Mouse (Mus musculus): Measurements from ENCODE around the gene Snapin.

The Snapin gene

DNA sequence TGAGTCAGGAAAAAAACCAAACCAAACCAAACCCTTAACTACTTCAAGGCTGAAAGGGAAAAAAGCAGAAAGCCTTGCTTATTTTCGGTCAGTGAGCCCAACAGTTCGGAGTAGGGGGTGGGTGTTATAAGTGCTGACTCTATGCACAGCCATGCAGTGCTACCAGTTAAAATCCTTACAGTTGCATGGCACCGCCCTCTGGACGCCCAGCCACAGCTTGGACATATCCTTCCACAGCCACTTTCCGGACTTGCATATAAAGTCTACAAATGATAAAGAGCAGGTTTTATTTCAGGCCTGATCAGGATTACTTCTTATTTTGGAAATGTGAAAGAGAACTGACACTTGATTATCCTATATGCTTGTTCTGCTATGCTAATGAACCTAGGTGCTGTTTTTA is 14.4 kb upstream of the Snapin start:
- DNase-seq (ENCODE audit: low read depth, low spot score), result no peak

DNA sequence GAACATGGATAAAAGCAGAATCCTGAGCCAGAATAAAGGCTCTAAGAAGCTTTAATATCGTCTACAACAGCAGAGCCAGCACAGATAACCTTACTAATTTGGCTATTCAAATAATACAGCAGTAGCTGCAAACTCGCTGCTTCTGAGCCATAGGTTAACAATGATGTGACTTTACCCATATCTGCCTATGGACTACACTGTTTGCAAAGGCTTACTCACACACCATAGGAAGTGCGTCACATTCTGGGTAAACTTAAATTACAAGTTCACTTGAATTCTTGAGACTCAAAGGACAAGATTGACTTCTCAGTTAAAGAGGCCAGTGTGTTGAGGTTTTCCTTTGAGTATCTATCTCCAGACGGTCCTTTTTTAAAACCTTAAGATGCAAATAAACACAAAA is 12.6 kb upstream of the Snapin start:
- DNase-seq (ENCODE audit: low read depth, low spot score), result no peak

DNA sequence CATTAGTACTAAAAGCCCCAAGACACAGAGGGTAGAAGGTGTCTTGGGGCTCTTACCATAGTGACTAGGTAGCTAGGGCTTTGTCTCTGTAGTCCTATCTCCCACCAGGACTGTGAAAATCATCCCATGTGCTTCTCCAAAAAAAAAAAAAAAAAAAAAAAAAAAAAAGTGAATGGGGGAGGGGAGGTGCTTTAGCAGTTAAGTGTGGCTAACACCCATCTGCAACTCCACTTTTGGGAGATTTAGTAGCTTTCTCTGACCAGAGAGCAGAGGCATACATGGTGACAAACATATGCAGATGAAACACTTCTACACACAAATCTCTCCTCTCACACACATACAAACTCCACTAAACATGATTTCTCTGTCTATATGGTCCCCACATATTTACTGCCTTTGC is 6.8 kb upstream of the Snapin start:
- DNase-seq (ENCODE audit: low read depth, low spot score), result no peak

DNA sequence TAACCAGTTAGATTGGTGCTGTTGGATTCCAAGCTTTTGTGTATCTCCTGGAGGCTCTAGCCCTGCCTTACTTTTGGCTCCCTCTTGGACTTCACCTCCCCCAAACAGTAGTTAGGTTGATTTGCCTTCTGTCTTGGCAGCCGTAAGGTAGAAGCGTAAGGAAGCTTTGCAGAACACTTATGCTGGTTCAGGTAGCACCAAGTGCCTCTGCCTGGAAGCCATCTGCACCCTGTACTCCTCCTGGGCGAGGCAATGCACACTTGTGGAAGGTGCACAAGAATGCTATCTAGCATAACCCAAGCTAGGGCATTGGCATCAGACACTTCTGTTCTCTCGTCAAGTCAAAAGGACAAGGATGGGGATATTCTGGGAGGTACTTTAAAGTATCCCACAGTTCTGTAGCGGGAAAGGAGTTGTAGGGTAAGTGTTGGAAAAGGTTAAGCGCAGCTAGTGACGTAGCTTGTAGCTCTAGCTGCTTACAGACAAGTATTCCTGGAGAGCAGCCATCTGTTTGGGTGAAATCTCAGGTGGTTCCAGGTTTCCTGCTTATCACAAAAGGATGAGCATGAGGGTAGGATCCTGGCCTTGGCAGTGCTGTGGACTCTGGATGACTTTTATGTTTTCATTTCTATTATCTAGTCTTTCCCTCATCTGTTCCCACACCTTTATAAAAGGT is 5.2 kb upstream of the Snapin start:
- DNase-seq (ENCODE audit: low read depth, low spot score), result no peak

DNA sequence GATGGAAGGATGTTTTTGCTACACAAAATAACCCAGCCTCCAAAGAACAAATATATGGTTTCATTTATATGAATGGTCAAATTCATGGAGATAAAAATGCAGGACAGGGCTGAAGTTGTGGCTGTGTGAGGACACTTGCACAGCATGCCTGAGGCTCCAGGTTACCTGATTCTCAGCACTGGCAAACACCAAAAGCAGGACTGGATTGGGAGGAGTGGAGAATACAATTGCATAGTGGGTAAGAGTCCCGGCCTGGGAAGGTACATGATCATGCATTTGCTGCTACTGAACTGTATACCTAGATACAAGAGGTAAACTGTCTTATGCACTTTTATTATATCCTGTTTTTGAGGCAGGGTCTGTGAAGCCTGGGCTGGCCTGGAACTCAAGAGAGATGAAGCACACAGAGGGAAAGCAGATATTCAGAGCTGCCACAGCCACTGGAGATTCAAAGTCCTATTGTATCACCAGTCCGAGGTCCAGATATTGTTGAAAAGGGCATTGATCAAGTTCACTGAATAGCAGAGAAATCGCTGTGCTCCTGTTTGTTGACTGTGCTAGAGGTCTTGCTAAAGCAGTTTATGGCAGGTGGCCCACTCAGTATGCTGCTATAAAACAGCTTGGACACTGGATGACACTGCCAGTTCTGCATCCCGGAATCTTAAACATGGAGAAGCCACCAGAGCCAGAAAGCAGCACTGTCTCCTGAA is 3.2 kb upstream of the Snapin start:
- DNase-seq (ENCODE audit: low read depth, low spot score), result no peak

DNA sequence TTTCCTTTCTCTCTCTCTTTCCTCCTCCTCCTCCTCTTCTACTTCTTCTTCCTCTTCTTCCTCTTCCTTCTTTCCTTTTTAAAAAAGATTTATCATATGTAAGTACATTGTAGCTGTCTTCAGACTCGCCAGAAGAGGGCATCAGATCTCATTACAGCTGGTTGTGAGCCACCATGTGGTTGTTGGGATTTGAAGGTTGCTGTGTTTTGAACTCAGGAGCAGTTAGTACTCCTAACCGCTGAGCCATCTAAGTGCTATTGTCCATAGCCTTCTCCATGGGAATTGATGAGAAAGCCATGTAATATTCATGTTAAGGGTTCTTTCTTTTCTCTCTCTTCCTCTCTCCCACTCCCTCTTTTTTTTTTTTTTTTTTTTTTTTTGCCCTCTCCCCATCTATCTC is 517 bp upstream of the Snapin start:
- DNase-seq (ENCODE audit: low read depth, low spot score), result peak; percentile 79

DNA sequence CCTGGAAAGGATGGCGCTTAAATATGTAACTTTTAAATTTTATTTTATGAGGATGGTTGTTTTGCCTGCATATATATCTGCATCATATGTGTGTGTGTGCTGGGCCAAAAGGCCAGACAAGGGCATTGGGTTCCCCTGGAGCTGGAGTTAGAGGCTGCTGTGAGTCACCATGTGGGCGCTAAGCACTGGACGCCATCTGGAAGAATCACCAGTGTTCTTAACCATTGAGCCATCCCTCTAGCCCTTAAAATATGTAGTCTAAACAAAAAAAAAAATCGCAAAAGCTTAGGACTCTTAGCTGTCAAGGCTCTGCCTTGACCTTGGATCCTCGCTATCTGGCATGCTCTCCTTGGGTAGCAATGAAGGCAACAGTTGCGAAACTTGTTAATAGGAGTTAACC is 2.3 kb downstream of the Snapin start:
- peak; percentile 80 for DNase-seq (ENCODE audit: low read depth, low spot score)

DNA sequence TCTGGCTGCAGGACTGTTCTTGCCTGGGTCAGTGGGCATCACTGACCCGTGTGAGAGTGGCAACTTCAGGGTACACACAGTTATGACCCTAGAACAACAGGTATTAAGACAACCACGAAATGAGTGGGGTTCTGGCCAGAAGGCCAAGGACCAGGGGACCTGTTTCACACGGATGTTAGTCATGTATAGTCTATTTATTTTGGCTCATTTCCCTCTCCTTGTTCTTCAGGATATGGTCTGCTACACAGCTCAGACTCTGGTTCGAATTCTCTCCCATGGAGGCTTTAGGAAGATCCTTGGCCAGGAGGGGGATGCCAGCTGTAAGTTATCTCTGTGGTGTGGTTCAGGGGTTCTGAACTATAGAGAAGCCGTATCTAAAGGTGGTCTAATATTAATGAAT is 3.8 kb downstream of the Snapin start:
- peak; percentile 63 for DNase-seq (ENCODE audit: low read depth, low spot score)

DNA sequence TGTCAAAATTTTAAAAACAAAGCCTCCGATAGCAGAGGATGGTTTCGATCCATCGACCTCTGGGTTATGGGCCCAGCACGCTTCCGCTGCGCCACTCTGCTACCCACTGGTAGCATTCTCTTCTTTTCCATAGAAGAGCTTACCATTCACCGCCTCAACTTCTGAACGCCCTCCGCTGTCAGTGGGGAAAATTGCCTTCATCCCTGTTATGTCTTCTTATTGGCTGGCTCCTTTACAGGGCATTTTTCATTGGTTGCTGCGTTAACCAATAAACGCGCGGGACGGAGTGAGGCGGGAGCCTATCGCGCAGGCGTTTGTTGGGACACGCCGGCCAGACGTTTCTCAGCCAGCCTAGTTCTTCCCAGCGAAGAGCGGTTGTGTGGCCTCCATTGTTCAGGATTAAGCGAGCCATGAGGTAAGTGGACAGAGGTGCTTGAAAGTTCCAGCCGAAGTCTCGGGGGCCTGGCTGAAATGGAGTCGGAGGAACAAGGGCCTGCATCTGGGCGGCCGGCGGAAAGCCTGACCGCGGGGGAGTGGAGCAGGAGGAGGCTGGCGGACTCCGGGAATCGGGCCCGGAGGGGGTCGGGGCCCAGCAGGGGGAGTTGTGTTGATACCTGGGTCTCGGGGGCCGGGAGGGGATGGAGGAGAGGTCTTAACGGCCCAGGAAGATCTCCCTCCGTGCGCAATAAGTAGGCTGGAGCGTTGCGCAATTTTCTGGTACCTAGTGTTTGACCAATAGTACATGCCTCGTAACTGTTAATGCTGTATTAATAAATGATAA is 14.8 kb downstream of the Snapin start, which contains the start of gene Ilf2:
Gene Ilf2 (plus strand): TSS at position 296 of the 781 bp plus-strand sequence.
- peak; percentile 99 for DNase-seq (ENCODE audit: low read depth, low spot score)

DNA sequence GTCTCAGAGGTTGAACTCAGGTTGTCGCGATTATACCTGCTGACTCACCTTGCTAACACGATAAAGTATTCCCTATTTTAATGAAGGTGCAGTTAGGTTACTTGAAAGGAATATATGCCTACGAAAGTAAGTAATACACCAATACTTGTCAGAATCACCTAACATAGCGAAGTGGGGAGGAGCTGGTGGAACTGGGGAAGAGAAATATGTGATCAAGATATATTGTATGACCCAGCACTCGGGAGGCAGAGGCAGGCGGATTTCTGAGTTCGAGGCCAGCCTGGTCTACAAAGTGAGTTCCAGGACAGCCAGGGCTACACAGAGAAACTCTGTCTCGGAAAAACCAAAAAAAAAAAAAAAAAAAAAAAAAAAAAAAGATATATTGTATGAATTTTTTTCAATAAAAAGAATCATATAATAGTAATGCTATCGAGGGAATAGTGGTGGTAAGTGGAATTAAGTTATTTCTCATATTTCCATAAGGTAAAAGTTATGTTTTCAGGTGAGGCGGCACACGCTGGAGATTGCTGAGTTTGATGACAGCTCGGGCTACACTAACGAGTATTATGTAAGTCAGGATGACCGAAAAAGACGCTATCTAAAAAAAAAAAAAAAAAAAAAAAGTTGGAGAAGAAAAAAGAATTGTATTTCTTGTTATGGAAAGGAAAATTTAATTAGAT is 15.5 kb downstream of the Snapin start:
- DNase-seq (ENCODE audit: low read depth, low spot score), result peak; percentile 46

DNA sequence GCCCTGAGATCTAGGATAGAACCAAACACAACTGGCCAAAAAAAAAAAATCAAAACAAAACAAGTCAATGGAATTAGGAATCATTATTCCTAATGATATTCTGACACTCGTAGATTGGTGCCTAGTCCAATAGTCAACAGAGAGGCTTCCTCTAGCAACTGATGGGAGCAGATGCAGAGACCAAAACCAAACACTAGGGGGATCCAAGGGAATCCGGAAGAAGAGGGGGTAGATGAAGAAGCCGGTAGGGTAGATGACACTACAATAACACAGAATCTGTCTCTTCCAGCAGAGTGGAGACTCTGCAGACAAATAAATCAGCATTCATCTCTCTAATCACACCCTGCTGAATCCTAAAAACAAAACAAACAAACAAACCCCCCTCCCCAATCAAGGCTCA is 18.6 kb downstream of the Snapin start:
- DNase-seq (ENCODE audit: low read depth, low spot score), result peak; percentile 76

DNA sequence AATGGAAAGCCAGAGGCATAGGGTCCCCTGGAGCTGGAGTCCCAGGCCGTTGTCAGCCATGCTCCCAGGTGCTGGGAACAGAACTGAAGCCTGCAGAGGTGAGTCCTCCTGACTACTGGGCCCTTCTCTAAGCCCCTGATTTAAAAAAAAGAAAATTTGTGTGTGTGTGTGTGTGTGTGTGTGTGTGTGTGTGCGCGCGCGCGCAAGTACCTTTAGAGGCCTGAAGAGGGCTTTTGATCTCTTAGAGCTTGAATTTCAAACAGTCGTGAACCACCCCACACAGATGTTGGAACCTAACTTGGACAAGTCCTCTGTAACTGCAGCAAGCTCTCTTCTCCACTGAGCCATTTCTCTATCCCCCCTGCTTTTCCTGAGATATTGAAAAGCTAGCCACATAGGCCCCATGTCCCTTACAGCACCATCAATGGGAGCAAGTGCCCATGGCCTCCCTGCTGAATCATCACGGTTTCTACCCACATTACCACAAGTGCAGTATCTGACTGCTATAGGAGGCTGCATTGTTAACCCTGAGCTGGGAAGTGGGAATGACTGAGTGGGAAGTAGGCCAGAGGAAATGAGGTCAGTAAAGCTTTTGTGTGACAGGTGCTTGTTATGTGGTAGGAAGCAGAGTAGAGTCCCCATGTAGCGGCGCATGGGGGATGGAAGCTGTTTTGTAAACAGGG is 23.1 kb downstream of the Snapin start:
- DNase-seq (ENCODE audit: low read depth, low spot score), result no peak

DNA sequence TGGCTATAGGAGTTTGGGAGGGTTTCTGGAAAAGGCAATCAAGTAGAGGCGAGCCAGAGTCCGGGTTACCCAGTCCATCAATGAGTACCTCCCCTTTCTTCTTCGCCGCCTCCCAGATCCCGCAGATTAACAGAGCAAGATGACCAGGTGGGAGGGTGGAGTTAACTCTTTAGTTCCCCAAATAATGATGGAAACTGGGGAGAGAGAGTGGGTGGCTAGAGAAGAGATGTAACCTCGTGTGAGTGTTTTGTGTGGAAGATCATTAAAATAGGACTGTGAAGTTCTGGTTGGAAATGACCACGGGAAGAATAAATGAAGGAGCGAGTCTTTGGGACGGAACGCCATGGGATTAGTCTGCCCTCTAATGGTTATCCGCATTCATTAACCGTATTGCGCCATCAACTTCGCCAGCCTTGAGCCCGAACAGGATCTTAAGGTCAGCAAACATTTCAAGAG is 24.5 kb downstream of the Snapin start:
- peak; percentile 91 for DNase-seq (ENCODE audit: low read depth, low spot score)

DNA sequence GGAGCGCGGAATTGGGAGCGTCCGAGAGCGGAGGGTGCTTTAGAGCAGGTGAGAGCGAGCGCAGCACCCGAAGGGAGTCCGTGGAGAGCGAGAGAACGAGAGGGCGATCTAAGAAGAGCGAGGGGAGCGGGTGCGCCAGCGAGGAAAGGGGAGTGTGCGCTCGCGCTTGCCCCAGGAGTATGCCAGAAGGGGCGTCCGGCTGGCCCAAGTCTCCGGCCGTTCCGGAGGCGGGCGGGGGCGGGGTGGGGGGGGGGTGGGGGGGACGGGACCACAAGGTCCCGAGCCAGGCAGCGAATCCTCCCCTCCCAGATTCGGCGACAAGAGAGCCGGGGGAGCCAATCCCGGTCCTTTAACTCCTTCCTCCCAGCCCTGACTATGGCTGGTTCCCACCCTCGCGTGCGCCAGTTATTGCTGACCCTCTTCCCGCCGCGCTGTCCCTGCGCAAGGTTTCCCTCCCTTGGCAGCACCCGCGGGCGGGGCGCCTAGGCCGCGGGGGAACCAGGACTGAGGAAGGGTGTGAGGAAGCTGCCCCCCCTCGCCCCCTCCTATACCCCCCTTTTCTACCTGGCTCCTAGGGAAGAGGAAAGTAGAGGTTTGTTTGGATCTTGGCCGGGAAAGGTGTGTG is 25.0 kb downstream of the Snapin start, which contains the start of gene Npr1:
Gene Npr1 (minus strand): TSS at position 181 of the 625 bp plus-strand sequence.
- no peak for DNase-seq (ENCODE audit: low read depth, low spot score)

DNA sequence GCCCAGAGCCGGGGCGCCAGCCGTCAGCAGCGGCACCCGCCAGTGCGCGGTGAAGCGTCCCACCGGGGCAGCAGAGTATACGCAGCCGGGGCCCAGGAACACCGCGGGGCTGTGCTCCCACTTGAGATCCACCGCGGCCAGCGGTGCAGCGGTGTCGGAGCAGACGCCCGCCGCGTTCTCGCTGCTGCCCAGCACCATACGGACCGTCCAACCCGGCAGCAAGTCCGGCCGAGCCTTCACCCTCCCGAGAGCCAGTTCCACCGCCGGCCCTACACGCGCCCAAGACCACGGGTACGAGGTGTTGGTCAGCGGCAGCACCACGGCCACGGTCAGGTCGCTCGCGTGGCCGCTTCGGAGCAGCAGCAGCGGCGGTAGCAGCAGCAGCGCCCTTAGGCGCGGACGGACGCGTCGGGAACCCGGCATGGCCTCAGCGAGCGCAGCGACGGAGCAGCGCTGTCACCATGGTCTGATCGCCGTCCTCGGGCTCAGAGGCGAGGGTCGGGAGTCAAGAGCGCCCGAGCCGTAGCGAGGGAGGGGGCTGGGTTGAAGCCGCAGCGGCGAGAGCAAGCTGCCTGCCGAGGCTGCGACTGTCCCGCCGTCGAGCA is 25.6 kb downstream of the Snapin start:
- DNase-seq (ENCODE audit: low read depth, low spot score), result no peak

DNA sequence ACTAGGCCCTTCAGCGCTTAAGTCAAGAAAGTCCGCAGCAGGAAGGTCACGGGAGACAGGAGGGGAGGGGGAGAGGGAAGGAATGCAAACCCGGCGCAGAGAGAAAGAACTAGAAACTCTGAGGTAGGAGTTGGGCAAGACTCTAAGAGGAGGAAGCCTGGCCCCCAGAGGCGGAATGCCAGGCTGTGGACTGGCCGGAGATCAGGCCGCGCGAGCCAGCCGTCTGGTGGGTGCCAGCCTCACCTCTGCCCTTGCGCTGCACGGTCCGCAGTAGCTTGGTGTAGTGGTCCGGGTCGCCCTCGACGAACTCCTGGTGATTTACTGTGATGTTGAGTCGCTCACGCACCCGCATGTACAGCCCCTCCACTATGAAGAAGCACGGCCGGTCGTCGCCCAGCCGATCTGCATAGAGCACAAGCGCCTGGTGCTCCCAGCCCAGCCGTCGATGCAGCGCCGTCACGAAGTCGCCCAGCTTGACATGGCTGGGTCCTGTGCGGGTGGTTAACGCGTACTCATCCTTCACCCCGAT is 26.2 kb downstream of the Snapin start:
- no peak for DNase-seq (ENCODE audit: low read depth, low spot score)

DNA sequence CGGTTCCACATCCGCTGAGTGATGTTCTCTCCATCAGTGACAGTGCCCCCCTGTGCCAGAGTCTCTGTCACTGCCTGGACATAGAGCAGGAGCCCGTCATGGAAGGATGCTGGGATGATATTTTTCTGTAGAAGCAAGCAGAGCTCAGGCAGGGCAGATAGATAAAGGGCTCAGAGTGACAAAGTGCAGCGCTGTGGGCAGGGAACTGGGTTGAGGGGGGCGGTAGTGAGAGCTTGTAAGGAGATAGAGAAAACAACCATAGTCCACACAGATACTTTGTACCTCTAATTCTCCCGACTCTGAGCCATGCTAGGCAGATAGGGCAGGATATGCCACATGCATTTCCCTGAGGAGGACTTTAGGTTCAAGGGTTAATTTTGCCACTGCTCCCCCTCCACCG is 28.3 kb downstream of the Snapin start:
- no peak for DNase-seq (ENCODE audit: low read depth, low spot score)

DNA sequence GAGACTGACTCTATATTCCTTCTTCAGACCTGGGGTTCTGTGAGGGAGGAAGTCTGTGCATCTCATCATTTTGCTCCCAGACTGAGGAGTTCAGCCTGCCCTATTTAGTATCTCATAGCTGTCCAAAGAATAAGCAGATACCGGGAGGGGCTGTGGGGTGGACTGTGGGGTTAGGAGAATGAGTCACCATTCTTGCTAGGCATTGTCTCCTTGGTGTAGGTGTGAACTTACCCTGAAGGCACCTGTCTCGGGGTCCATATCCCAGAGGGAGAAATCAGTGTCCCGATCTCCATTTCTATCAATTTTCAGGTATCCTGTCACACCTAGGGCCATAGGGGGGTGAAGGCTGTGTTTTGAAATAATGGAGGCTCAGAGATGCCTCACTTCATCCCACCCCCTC is 28.9 kb downstream of the Snapin start:
- DNase-seq (ENCODE audit: low read depth, low spot score), result no peak

DNA sequence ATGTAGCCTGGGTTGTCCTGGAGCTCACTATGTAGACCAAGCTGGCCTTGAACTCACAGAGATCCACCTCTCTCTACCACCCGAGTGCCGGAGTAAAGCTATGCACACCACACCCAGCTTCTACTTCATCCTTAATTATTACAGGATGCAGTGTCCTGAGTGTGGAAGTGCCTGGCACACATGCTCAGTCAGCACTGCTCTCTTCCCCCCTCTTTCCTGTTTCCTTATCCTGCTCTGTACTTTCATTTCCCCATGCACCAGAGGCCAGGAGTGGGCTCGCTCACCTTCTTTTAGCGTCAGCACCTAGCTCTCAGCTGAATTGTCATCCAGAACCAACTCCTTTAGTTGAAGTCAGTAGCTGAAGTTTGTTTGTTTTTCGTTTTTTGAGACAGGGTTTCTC is 30.5 kb downstream of the Snapin start:
- no peak for DNase-seq (ENCODE audit: low read depth, low spot score)

DNA sequence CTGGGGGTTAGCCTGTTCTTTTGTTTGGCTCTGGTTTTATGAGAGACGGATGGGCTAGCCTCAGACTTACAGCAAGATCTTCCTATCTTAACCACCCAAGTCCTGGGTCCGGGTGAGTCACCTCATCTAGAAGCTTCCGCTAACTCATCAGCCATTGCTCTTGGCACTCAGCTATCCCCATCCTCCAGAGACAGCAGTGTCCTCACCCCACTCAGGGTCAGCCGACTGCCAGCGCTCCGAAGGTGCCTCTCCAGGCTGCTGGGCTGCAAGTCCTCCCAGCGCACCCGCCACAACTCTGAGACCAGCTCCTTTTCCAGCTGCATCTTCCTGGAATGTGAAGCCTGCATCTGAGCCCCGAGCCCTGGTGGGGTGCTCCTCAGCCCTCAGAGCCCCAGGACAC is 31.1 kb downstream of the Snapin start:
- DNase-seq (ENCODE audit: low read depth, low spot score), result no peak
